Mouse (Mus musculus): Measurements from ENCODE around the gene Aspdh.

Aspdh gene

DNA sequence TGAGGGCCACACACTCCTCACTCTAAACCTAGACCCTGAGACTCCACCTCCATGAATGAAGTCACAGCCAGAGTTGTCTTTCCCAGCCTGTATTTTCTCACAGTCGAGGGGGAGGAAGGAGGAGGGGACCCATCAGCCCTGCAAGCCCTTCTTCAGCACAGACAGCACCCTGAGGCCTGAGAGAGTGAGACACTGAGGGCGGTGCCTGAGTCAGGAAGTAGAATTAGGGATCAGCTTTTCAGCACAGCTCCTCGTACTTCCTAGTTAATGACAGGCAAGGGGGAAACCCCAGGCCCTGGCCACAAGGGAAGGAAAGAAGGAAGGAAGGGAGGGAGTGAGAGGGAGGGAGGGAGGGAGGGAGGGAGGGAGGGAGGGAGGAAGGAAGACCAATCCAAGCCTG lies 11.9 kb upstream of the Aspdh start:
- no peak for DNase-seq

DNA sequence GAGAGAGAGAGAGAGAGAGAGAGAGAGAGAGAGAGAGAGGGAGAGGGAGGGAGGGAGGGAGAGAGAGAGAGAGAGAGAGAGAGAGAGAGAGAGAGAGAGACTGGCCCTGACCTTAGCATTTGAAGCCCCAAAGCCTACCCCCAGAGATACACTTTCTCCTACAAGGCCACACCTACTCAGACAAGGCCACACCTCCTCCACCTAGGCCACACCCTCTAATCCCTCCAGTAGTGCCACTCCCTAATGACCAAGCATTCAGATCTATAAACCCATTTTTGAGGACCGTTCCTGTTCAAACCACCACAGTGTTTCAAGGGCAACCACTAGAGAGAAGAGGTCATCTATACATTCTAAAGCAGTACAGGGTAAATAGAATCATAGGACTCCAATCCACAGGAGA lies 8.9 kb upstream of the Aspdh start:
- no peak for DNase-seq

DNA sequence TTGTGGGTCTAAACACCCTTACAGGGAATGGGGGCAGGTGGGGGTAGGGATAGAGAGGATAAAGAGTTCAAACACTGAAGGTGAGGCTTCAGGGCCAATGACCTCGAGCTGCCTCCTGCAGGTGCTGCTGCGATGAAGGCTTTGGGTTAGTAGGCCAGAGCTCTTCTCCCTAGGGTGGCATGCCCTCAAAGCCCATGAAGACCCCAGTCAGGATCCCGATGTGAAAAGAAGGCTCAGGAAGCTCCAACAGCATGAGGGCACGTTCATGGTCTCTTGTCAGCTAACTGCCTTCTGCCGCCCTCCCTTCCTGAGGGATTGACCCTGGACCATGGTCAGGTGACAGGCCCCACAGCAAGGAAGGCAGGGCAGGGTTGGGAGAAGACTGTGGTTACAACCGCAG lies 5.1 kb upstream of the Aspdh start:
- no peak for DNase-seq

DNA sequence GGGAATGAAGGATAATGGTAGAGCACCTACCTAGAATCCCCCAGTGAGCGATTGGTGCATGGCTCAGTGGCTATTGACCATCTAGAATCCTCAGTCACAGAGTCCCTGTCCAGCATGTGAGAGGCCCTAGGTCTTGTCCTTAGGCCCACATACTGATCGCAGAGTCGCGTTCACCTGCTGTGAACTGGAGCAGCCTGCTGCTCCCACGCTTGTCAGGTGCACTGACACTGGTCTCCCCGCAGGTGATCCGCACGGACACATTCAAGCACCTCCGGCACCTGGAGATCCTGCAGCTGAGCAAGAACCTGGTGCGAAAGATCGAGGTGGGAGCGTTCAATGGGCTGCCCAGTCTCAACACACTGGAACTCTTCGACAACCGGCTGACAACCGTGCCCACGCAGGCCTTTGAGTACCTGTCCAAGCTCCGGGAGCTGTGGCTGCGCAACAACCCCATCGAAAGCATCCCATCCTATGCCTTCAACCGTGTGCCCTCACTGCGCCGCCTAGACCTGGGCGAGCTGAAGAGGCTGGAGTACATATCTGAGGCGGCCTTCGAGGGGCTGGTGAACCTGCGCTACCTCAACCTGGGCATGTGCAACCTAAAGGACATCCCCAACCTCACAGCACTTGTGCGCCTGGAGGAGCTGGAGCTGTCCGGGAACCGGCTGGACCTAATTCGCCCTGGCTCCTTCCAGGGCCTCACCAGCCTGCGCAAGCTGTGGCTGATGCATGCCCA lies 4.3 kb upstream of the Aspdh start:
- no peak for DNase-seq

- no peak for DNase-seq
Observed at GRCm38 (mm10) chr7:44461503-44462217, 3.5 kb upstream of the Aspdh start.

DNA sequence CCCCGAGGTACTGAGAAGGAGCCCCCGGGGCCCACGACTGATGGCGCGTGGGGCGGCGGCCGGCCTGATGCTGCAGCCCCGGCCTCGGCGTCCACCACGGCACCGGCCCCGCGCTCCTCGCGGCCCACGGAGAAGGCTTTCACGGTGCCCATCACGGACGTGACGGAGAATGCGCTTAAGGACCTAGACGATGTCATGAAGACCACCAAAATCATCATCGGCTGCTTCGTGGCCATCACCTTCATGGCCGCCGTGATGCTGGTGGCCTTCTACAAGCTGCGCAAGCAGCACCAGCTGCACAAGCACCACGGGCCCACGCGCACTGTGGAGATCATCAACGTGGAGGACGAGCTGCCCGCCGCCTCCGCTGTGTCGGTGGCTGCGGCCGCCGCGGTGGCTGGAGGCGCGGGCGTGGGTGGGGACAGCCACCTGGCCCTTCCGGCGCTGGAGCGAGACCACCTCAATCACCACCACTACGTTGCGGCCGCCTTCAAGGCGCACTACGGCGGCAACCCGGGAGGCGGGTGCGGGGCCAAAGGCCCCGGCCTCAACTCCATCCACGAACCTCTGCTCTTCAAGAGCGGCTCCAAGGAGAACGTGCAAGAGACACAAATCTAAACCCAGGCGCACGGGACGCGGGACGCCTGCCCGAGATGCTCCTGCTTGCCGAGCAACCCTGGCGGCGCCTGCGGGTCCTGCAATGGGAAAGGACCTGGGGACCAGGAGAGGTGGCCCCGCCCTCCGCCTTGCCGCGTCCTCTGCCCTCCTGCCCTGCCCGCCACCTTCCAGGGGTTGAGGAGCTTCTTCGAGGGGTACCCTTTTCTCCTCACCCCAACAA lies 2.8 kb upstream of the Aspdh start:
- DNase-seq: no peak

- no peak for DNase-seq
Observed at GRCm38 (mm10) chr7:44463056-44463425, 2.1 kb upstream of the Aspdh start.

- DNase-seq: no peak
Observed at GRCm38 (mm10) chr7:44463556-44464225, 1.5 kb upstream of the Aspdh start.

DNA sequence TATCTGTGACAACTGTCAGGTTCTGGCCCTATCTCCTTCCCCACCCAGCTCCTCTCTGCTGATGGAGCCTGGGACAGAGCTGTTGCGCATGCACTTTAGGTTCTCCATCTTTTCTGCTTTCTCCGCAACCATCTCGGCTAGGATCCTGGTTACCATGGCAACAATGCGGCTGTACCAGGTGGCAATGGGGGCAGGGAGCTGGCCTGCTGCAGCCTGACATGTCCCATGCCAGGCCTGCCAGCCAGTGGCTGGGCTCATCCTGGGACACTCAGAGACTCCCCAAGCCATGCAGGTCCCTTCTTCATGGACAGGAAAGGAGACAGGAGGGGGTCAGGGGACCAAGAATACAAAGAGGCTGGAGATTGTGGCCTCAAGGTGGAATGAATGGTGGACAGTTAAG lies 680 bp upstream of the Aspdh start:
- DNase-seq: no peak

DNA sequence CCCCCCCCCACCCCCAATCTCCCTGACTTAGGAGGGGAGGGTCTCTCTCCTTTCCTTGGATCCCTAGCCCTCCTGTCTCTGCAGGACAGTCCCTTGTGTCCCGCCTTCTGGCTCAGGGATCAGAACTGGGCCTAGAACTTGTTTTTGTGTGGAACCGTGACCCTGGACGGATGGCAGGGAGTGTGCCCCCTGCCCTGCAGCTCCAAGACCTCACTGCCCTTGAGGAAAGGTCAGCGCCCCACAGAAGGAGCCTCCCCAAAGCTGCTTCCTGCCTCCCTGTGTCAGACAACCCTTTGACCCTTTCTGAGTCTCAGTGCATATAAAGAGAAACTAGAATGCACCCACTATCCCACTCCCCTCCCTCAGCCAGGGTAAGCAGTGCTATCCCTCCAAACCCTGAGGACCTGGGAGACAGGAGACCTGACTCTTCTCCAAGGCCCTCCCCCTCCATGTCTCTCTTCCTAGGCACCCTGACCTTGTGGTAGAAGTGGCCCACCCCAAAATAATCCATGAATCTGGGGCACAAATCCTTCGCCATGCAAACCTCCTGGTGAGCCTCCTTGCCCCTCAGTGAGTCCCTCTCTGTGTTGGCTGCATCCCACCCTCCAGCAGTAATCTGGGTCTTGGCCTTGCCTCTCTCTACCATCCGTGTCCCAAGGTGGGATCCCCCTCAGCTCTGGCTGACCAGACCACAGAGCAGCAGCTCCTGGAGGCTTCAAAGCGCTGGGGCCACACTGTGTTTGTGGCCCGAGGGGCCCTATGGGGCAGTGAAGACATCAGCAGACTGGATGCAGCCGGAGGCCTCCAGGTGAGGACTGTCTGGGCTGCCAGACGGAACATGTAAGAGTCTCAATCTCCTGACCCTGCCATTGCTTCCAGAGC lies 1.1 kb downstream of the Aspdh start:
- DNase-seq: no peak

DNA sequence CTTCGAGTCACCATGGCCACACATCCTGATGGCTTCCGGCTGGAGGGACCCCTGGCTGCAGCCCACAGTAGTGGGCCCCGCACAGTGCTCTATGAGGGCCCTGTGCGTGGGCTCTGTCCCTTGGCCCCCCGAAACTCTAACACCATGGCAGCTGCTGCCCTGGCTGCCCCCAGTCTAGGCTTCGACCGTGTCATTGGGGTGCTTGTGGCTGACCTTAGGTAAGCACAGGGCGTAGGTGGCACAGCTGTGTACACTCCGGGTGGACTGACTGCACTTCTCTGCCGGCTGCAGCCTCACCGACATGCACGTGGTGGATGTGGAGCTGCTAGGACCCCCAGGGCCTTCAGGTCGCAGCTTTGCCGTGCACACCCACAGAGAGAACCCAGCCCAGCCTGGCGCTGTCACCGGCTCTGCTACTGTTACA lies 1.7 kb downstream of the Aspdh start:
- no peak for DNase-seq

- peak; percentile 91 for DNase-seq
Observed at GRCm38 (mm10) chr7:44467811-44468411, 2.7 kb downstream of the Aspdh start, which contains the start of gene Josd2. TSS of gene Josd2 (plus strand) at chr7:44467980.

GRCm38 (mm10) chr7:44468644-44469285 lies 3.6 kb downstream of the Aspdh start:
- DNase-seq: no peak

DNA sequence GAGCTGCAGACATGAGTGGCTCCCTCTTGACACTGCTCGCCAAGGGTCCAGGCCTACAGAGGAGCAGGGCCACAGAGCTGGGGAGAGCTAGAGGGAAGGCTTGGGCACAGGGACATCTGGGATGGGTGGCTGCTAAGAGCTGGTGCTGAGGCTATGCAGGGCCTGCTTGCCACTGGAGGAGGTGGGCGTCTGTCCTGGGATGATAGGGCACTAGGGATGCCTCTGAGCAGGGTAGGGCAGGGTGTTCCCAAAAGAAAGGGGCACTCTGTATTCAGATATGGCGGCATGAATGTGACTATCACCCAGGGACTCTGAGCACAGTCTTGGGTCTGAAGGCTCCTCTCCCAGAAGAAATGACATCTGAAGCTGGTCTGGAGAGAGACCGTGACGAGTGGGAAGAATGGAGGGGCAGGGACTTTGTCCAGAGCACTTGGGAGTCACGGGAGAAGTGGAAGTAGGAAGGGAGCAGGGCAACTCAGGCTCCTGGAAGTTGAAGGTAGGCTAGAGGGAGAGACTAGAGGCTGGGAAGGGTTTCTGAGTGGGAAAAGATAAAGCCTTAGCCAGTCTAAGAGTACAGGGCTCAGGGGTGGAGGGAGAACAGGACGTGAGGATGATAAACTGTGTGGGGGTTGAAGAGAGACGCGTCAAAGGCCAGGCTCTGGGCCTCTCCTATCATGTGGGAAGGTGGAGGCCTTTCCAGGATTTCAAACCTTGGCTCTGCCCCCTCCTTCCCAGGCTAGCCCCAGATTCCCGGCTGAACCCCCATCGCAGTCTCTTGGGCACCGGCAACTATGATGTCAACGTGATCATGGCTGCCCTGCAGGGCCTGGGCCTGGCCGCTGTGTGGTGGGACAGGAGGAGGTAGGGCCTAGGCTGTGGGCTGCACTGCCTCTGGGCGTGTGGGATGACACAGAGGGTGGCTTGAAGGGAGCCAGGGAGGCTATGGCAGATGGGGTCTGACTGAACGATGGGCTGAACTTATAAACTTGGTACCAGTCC lies 4.8 kb downstream of the Aspdh start:
- DNase-seq: no peak

- no peak for DNase-seq
Observed at GRCm38 (mm10) chr7:44470696-44471612, 5.8 kb downstream of the Aspdh start.

GRCm38 (mm10) chr7:44471880-44472557 lies 6.8 kb downstream of the Aspdh start:
- peak; percentile 41 for DNase-seq

- DNase-seq: no peak
Observed at GRCm38 (mm10) chr7:44472558-44472885, 7.3 kb downstream of the Aspdh start.
